Mouse (Mus musculus): ENCODE results near the gene Mcpt2.

GRCm38 (mm10) chr14:56057722-56058121 is 15.9 kb downstream of the Mcpt2 start:
- no peak for TF ChIP-seq POLR2A (IDR thresholded peaks at IDR 0.05; ENCODE audit: borderline replicate concordance, control insufficient read depth, low read depth, low read length)
- no peak for TF ChIP-seq CTCF (IDR thresholded peaks at IDR 0.05; ENCODE audit: control insufficient read depth, insufficient read depth, low read length)
